ENCODE assay signal across 20 mouse cellular contexts in the genomic region with DNA sequence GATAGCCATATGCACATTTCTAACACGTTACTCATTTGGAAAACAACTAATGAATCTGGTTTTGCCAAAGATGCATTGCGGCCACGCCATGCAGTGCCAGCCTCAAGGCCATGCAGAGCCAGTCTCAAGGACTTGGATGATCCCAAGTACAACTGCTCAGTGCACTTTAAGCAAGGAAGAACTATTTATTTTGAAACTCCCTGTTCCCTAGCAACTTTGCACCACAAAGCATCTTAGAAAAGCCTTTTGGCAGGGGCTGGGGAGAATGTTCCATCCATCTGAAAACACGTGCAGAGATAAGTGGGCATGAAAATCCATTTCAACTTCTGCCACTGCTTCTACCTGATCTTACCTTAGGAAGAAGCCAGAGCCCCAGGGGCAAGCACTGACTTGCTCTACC.
DNase-seq lines count a peak whose midpoint lies in the region; ATAC-seq lines count a peak whose summit lies in the region.
"Had no signal": no experiment of that assay in that cellular context is flagged by ENCODE, and none has a peak within 500 bp of the region (broad histone marks: within the 10 kb centered on the region; RNA-seq: fewer than 3 reads in every experiment).

No protein-coding gene starts in this region.

- H3K36me3 ChIP-seq in midbrain, embryonic 14.5 days (ENCODE audit: control insufficient read depth, insufficient read depth, low read length) = no peaks in the 10 kb centered on the region
- H3K36me3 ChIP-seq: embryonic facial prominence, embryonic 13.5 days; heart, embryonic 13.5 days; hindbrain, embryonic 12.5 days; lung, embryonic 15.5 days; midbrain, embryonic 10.5 days had no signal

- no peak overlapping the region for H3K27ac ChIP-seq in midbrain, embryonic 14.5 days (replicated peaks; ENCODE audit: low read depth, low read length)
- H3K27ac ChIP-seq: embryonic facial prominence, embryonic 13.5 days; heart, embryonic 13.5 days; hindbrain, embryonic 12.5 days; lung, embryonic 15.5 days; midbrain, embryonic 10.5 days had no signal

- H3K27me3 ChIP-seq in midbrain, embryonic 14.5 days (ENCODE audit: control insufficient read depth, insufficient read depth, low read length) = no peaks in the 10 kb centered on the region
- H3K27me3 ChIP-seq: embryonic facial prominence, embryonic 13.5 days; heart, embryonic 13.5 days; hindbrain, embryonic 12.5 days; lung, embryonic 15.5 days; Patski had no signal

- no peaks in the 10 kb centered on the region for H3K4me1 ChIP-seq in midbrain, embryonic 14.5 days (ENCODE audit: control insufficient read depth, insufficient read depth, low read length)
- H3K4me1 ChIP-seq: embryonic facial prominence, embryonic 13.5 days; hindbrain, embryonic 12.5 days; lung, embryonic 15.5 days; midbrain, embryonic 10.5 days had no signal

- H3K4me3 ChIP-seq in midbrain, embryonic 14.5 days (replicated peaks; ENCODE audit: low read depth, low read length) = no peak overlapping the region
- H3K4me3 ChIP-seq: embryonic facial prominence, embryonic 13.5 days; heart, embryonic 13.5 days; hindbrain, embryonic 12.5 days; lung, embryonic 15.5 days; midbrain, embryonic 10.5 days had no signal

- WGBS in midbrain, embryonic 14.5 days = 72% methylated on average over 4 of the region's 4 CpGs

- DNase-seq in adrenal gland, adult 2 months = peak; percentile 57
- DNase-seq in adrenal gland, postnatal 4 days (ENCODE audit: low spot score in 2 of 2) = no peak
- DNase-seq in left cerebral cortex, postnatal 14 days (ENCODE audit: low spot score in 2 of 2) = peak; percentile 18 to 58
- DNase-seq in left cerebral cortex, postnatal 10 days (ENCODE audit: extremely low spot score in 1 of 2, low spot score in 2 of 2) = no peak
- peak; percentile 49 for DNase-seq in R1 (ENCODE audit: low read depth, low spot score)
- peak; percentile 10 to 20 for DNase-seq in heart, postnatal 10 days
- DNase-seq in midbrain, embryonic 14.5 days = no peak
- no peak for DNase-seq in spleen, adult 12 weeks (ENCODE audit: low spot score)
- DNase-seq: cerebellum, postnatal 25 days; kidney, postnatal 25 days; layer of hippocampus, adult 9-11 months; liver; right cerebral cortex, adult 18-20 months had no signal

- ATAC-seq in midbrain, embryonic 14.5 days (ENCODE audit: low FRiP score, low TSS enrichment) = no peak
- ATAC-seq: intestine, postnatal 0 days; Patski had no signal

- H3K9ac ChIP-seq in midbrain, embryonic 14.5 days (replicated peaks; ENCODE audit: low read length) = no peak overlapping the region
- H3K9ac ChIP-seq: embryonic facial prominence, embryonic 13.5 days; heart, embryonic 13.5 days; hindbrain, embryonic 12.5 days; lung, embryonic 15.5 days had no signal

- no peak overlapping the region for H3K4me2 ChIP-seq in midbrain, embryonic 14.5 days (ENCODE audit: low read length)
- H3K4me2 ChIP-seq: embryonic facial prominence, embryonic 13.5 days; heart, embryonic 13.5 days; hindbrain, embryonic 12.5 days; lung, embryonic 15.5 days had no signal

- intact Hi-C loops in left cerebral cortex, postnatal 14 days (cut with DNase I) = no loop called here
- intact Hi-C loops in left cerebral cortex, postnatal 10 days (cut with DNase I) = no loop called here
- intact Hi-C loops in heart, postnatal 10 days (cut with DNase I) = no loop called here

- no peaks in the 10 kb centered on the region for H3K9me3 ChIP-seq in midbrain, embryonic 14.5 days (ENCODE audit: control insufficient read depth, low read length)
- H3K9me3 ChIP-seq: embryonic facial prominence, embryonic 13.5 days; heart, embryonic 13.5 days; hindbrain, embryonic 12.5 days; lung, embryonic 15.5 days; midbrain, embryonic 10.5 days had no signal

Comparison
In these comparisons a context has a peak if more than half of its experiments do, and no peak if none do; other contexts are left out.
1. DNase-seq: peak in adrenal gland, adult 2 months (single experiment), left cerebral cortex, postnatal 14 days (2 of 2), R1 (single experiment) and heart, postnatal 10 days (2 of 2); none in adrenal gland, postnatal 4 days (0 of 2), left cerebral cortex, postnatal 10 days (0 of 2), midbrain, embryonic 14.5 days (single experiment) and spleen, adult 12 weeks (single experiment).